Mouse (Mus musculus): ENCODE results near the gene Arsg. TPM values are rescaled to one million over a fixed set of nuclear protein-coding genes. Genes with fewer than 3 reads are reported as not detected.
A peak's percentile ranks its signal among the peaks of the same experiment; 100 is the strongest.

The Arsg gene
- polyA plus RNA-seq, 1 experiment from 2014 or later = 7.1 TPM

DNA sequence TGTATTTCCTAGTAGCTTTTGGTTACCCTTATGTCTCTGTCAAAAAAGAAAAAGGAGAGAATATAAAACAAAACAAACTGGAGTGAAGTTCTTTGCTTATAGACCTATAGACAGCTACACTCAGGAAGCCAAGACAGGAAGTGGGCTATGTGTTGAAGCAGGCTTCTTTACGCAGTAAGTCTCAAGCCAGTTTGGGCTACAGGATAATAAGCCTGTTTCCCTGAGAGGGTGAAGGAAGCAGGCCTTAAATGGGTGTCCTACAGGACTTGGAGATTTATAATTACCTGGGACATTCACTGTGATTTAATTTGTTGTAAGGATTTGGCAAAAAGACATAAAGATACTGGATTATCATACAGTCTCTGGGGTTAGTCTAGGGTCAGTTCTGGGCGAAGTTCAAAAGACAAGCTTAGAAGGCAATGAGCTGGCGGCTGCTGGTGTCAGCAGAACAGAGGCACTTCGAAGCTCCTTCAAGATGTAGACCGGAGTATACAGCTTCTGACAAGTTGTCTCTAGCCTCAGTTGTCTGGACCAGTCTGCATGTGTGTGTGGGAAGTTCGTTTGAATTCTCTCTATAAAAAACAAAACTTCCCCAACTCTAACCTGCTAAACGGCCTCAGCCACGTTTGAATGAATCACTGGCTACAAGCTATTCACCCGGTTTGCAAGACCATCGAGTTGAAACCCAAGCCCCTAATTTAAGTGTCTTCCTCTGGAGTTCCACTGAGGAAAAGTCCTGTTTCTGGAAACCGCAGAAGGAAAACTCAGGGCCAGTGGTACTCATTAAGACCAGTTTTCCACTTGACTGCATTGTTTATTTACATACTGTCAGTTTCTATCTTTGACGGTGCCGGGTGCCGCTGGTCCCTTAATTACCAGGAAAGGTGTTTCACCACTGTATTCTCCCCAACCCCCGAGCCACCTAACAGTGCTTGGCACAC lies 2.0 kb upstream of the Arsg start:
- no peak overlapping the region for H3K27ac ChIP-seq (replicated peaks)
- 35% methylated on average over 15 of the region's 15 CpGs for WGBS
- no peaks in the 10 kb centered on the region for H3K9me3 ChIP-seq
- no peak for ATAC-seq (ENCODE audit: low FRiP score, low read depth)
- peaks cover 18% of the 10 kb centered on the region for H3K4me1 ChIP-seq (replicated peaks)
- no peaks in the 10 kb centered on the region for H3K36me3 ChIP-seq
- H3K4me3 ChIP-seq = peak overlapping the region; percentile 57
- 0 out of 2 replicates have a peak overlapping the region, but pooled peaks have one; percentile 71 for H3K9ac ChIP-seq
- peaks cover 11% of the 10 kb centered on the region; the same call in 1 of the 2 replicates for H3K27me3 ChIP-seq
- peak overlapping the region; percentile 77 for H3K4me2 ChIP-seq

DNA sequence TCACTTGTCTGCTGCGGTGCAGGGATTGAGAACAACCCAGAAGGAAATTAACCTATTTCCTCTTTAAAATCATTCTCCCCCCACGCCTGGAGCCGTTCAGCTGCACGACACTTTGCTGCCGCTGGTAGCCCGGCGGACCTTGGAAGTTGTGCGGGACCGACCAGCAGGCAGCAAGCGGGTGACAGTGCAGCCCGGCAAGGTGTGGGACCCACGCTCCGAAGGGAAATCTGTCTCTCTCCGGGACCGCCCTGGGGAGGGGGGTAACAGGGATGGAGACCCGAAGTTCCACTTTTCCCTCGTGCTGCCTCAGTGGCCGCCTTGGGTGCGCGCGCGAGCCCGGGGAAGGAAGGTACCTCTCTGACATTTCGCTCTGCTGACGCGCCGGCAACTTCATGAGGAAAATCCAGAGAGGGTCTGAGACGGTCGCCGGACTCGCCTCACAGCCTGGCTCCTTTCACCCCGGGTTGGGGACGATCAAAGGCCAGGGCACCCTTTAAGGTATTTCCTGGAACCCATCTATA lies 943 bp upstream of the Arsg start:
- Histone ChIP-seq H3K27me3 (peaks cover 11% of the 10 kb centered on the region; the same call in 1 of the 2 replicates), H3K4me3 (peak overlapping the region; percentile 57), H3K4me1 (replicated peaks) (peaks cover 21% of the 10 kb centered on the region), H3K9ac (peak overlapping the region; percentile 71), H3K36me3 (no peaks in the 10 kb centered on the region), H3K27ac (replicated peaks) (peak overlapping the region; percentile 93; the same call in 1 of the 2 replicates), H3K4me2 (peak overlapping the region; percentile 77), H3K9me3 (no peaks in the 10 kb centered on the region)
- ATAC-seq (ENCODE audit: low FRiP score, low read depth) = no peak
- WGBS = 0% methylated on average over 33 of the region's 33 CpGs

DNA sequence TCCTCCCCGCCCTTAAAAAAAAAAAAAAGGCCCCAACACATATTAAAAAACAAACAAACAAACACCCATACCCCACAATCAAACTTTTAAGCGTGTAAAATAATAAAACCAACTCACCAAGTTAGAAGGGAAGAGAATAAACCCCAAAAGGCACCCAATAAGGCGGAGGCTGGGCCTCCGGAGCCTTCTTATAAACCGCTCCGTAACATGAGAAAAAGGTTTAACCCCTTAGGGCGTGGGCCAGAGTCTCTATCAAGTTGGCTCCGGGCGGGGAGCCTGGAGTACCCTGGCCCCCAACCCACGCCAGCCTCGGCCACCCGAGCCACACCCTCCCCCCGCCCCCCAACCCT lies 378 bp upstream of the Arsg start:
- peaks cover 11% of the 10 kb centered on the region; the same call in 1 of the 2 replicates for H3K27me3 ChIP-seq
- peak overlapping the region; percentile 77 for H3K4me2 ChIP-seq
- WGBS = 0% methylated on average over 12 of the region's 13 CpGs
- H3K36me3 ChIP-seq = no peaks in the 10 kb centered on the region
- H3K27ac ChIP-seq (replicated peaks) = peak overlapping the region; percentile 93
- H3K9ac ChIP-seq = peak overlapping the region; percentile 71
- no peaks in the 10 kb centered on the region for H3K9me3 ChIP-seq
- ATAC-seq (ENCODE audit: low FRiP score, low read depth) = peak; percentile 62
- H3K4me1 ChIP-seq (replicated peaks) = peaks cover 21% of the 10 kb centered on the region
- H3K4me3 ChIP-seq = peak overlapping the region; percentile 57

GRCm38 (mm10) chr11:109474086-109474742 lies 1.0 kb downstream of the Arsg start:
- Histone ChIP-seq H3K36me3 (no peaks in the 10 kb centered on the region), H3K9me3 (no peaks in the 10 kb centered on the region), H3K4me2 (peak overlapping the region; percentile 77), H3K4me1 (replicated peaks) (peaks cover 21% of the 10 kb centered on the region), H3K27me3 (peaks cover 11% of the 10 kb centered on the region; the same call in 1 of the 2 replicates), H3K4me3 (peak overlapping the region; percentile 57), H3K9ac (peak overlapping the region; percentile 71), H3K27ac (replicated peaks) (peak overlapping the region; percentile 93)
- 9% methylated on average over 14 of the region's 14 CpGs for WGBS
- ATAC-seq (ENCODE audit: low FRiP score, low read depth) = peak; percentile 38; the same call in 1 of the 2 replicates

DNA sequence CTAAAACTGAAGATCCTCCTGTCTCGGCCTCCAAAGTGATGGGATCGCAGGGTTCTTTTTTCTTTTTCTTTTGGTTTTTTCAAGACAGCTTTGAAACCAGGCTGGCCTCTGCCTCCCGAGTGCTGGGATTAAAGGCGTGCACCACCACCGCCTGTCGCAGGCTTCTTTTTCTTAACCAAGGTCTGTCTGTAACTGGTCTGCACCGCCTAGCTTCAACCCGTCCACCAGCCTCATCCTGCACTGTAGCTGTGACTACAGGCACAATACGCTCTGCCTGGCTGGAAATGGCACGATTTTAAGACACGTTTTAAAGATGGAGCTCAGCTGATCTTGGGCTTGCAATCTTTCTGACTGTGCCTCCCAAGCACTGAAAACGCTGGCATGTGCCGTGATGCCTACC lies 1.7 kb downstream of the Arsg start:
- peaks cover 21% of the 10 kb centered on the region for H3K4me1 ChIP-seq (replicated peaks)

GRCm38 (mm10) chr11:109475717-109476116 lies 2.5 kb downstream of the Arsg start:
- no peak overlapping the region for H3K4me3 ChIP-seq
- H3K9me3 ChIP-seq = no peaks in the 10 kb centered on the region
- H3K9ac ChIP-seq = no peak overlapping the region
- H3K36me3 ChIP-seq = no peaks in the 10 kb centered on the region
- 65% methylated on average over 4 of the region's 4 CpGs for WGBS
- H3K27me3 ChIP-seq = peaks cover 8% of the 10 kb centered on the region; the same call in 1 of the 2 replicates
- H3K4me2 ChIP-seq = no peak overlapping the region
- no peak for ATAC-seq (ENCODE audit: low FRiP score, low read depth)
- peaks cover 21% of the 10 kb centered on the region for H3K4me1 ChIP-seq (replicated peaks)
- H3K27ac ChIP-seq (replicated peaks) = peak overlapping the region; percentile 53; the same call in 1 of the 2 replicates

More for the DNA sequence above, 1.7 kb downstream of the Arsg start:
- Histone ChIP-seq H3K4me3 (no peak overlapping the region), H3K9me3 (no peaks in the 10 kb centered on the region), H3K9ac (no peak overlapping the region), H3K27me3 (peaks cover 11% of the 10 kb centered on the region; the same call in 1 of the 2 replicates), H3K36me3 (no peaks in the 10 kb centered on the region), H3K27ac (replicated peaks) (no peak overlapping the region), H3K4me2 (no peak overlapping the region)
- no peak for ATAC-seq (ENCODE audit: low FRiP score, low read depth)
- 75% methylated on average over 13 of the region's 13 CpGs for WGBS

DNA sequence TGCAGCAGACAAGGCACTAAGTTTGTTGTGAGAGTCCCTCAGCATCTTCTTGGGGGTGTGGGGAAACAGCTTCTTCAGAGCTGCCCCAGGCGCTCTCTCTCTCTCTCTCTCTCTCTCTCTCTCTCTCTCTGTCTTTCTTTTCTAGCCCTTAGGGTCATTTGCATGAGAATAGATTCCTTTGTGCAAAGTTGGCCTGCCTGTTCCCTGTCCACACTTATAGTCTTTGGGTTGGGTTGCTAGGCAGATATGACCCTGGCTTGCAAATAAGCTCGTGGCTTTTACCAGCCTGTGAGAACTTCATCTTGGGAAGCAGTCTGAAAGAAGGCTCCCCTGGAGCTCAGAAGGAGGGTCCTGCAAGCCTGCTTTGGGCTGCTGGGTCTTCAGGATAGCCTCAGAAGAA lies 3.1 kb downstream of the Arsg start:
- Histone ChIP-seq H3K27me3 (peaks cover 4% of the 10 kb centered on the region; the same call in 1 of the 2 replicates), H3K4me3 (no peak overlapping the region), H3K27ac (replicated peaks) (peak overlapping the region; percentile 53), H3K4me1 (replicated peaks) (peaks cover 21% of the 10 kb centered on the region), H3K9me3 (no peaks in the 10 kb centered on the region), H3K4me2 (no peak overlapping the region), H3K36me3 (no peaks in the 10 kb centered on the region), H3K9ac (no peak overlapping the region)
- no peak for ATAC-seq (ENCODE audit: low FRiP score, low read depth)
- 36% methylated on average over 2 of the region's 2 CpGs for whole genome bisulfite sequencing

DNA sequence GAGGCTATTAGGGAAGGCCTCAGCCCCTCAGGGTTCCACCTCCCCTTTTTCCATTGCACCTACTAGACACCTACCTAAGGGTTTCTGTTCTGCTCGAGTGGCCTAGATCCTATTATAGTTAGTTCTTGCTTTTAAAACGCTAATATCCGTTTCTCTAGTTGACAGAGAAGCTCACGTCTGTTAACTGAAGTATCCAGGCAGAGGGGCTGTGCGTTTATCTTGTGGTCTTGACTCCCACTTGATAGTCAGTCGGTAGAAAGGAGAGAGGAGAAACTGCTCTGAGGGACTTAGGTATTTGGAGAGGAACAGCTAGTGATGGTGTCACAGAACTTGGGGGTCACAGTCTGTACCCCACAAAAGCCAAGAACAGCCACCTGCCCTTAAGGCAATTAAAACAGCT lies 3.5 kb downstream of the Arsg start:
- H3K9me3 ChIP-seq = no peaks in the 10 kb centered on the region
- H3K4me1 ChIP-seq (replicated peaks) = peaks cover 16% of the 10 kb centered on the region
- 25% methylated on average over 6 of the region's 6 CpGs for WGBS
- H3K9ac ChIP-seq = no peak overlapping the region
- peaks cover 2% of the 10 kb centered on the region; the same call in 1 of the 2 replicates for H3K27me3 ChIP-seq
- H3K36me3 ChIP-seq = no peaks in the 10 kb centered on the region
- no peak for ATAC-seq (ENCODE audit: low FRiP score, low read depth)
- H3K4me3 ChIP-seq = no peak overlapping the region
- no peak overlapping the region for H3K4me2 ChIP-seq
- H3K27ac ChIP-seq (replicated peaks) = peak overlapping the region; percentile 53

GRCm38 (mm10) chr11:109477606-109478380 lies 4.6 kb downstream of the Arsg start:
- Histone ChIP-seq H3K4me3 (no peak overlapping the region), H3K27ac (replicated peaks) (no peak overlapping the region), H3K9ac (no peak overlapping the region)

DNA sequence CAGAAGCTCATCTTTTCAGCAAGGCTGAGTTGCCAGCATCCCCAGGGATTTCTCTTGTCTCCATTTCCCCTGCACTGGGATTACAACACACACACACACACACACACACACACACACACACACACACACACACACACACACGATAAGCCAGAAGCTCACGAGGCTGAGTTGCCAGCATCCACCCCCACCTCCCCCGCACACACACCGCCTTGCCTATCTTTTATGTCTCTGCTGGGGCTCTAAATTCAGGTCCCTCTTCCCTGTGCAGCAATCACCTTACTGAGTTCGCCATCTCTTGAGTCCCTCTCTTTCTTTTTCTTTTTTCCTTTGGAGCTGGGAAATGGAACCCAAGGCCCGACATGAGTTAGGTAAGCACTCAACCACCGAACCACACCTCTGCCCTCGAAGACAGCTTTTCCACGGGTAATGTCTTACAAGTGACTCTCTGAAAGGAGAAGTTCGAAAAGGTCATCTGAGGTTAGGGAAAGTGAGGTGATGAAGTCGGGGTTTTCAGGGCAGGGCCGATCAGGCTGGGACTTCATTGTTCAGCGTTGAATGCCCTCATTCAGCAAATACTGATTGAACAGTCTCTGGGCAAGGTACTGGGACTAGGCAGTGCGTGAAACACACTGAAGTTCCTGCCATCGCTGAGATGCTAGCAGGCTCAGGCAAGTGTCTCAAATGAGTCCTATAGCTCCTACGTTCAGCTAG lies 6.6 kb downstream of the Arsg start:
- 40% methylated on average over 16 of the region's 16 CpGs for WGBS
- no peaks in the 10 kb centered on the region for H3K9me3 ChIP-seq
- peaks cover 3% of the 10 kb centered on the region for H3K4me1 ChIP-seq (replicated peaks)
- ATAC-seq (ENCODE audit: low FRiP score, low read depth) = no peak
- H3K4me2 ChIP-seq = no peak overlapping the region
- no peak overlapping the region for H3K4me3 ChIP-seq
- H3K27me3 ChIP-seq = no peaks in the 10 kb centered on the region
- H3K36me3 ChIP-seq = no peaks in the 10 kb centered on the region
- H3K27ac ChIP-seq (replicated peaks) = no peak overlapping the region
- H3K9ac ChIP-seq = no peak overlapping the region

More at GRCm38 (mm10) chr11:109477606-109478380, 4.6 kb downstream of the Arsg start:
- no peaks in the 10 kb centered on the region for H3K9me3 ChIP-seq
- peaks cover 7% of the 10 kb centered on the region for H3K4me1 ChIP-seq (replicated peaks)
- H3K27me3 ChIP-seq = no peaks in the 10 kb centered on the region
- 43% methylated on average over 16 of the region's 16 CpGs for WGBS
- H3K4me2 ChIP-seq = no peak overlapping the region
- no peaks in the 10 kb centered on the region for H3K36me3 ChIP-seq
- ATAC-seq (ENCODE audit: low FRiP score, low read depth) = no peak

GRCm38 (mm10) chr11:109480440-109480839 lies 7.3 kb downstream of the Arsg start:
- 79% methylated on average over 8 of the region's 8 CpGs for WGBS
- H3K4me3 ChIP-seq = no peak overlapping the region
- H3K4me2 ChIP-seq = no peak overlapping the region
- no peak overlapping the region for H3K9ac ChIP-seq
- no peak for ATAC-seq (ENCODE audit: low FRiP score, low read depth)
- peaks cover 3% of the 10 kb centered on the region for H3K4me1 ChIP-seq (replicated peaks)
- H3K9me3 ChIP-seq = no peaks in the 10 kb centered on the region
- H3K36me3 ChIP-seq = no peaks in the 10 kb centered on the region
- no peak overlapping the region for H3K27ac ChIP-seq (replicated peaks)
- H3K27me3 ChIP-seq = no peaks in the 10 kb centered on the region

All from hindbrain, embryonic 15.5 days (tissue).